Mouse (Mus musculus) hindbrain, embryonic 15.5 days (tissue): Measurements from ENCODE around the gene Atp8b2. TPM values are rescaled to one million over a fixed set of nuclear protein-coding genes. Genes with fewer than 3 reads are reported as not detected.

Experiments
- ATAC-seq: fragments of 200-750 bp; cut with Nextera tagmentation; 2 replicates; pipeline ENCODE4 v1.8.0; 2017; ENCODE audit warnings: low read depth, moderate number of reproducible peaks, moderate TSS enrichment; ENCODE audit not compliant: low FRiP score
- H3K27ac ChIP-seq: fragments of 300-500 bp; sonication (generic); replicated peaks from 2 replicates; pipeline ENCODE4 v1.5.1; 2015; ENCODE audit warnings: mild to moderate bottlenecking, inconsistent platforms
- H3K27me3 ChIP-seq: fragments of 300-500 bp; sonication (generic); 2 replicates; pipeline ENCODE4 v1.6.1; 2015; ENCODE audit warnings: control low read depth, inconsistent platforms
- H3K36me3 ChIP-seq: fragments of 300-500 bp; sonication (generic); 2 replicates; pipeline ENCODE4 v1.6.1; 2015; ENCODE audit warnings: control low read depth, inconsistent platforms
- H3K4me1 ChIP-seq: fragments of 300-500 bp; sonication (generic); replicated peaks from 2 replicates; pipeline ENCODE4 v1.6.1; 2015; ENCODE audit warnings: control low read depth, inconsistent platforms
- H3K4me2 ChIP-seq: fragments of 300-500 bp; sonication (generic); 2 replicates; pipeline ENCODE4 v1.6.1; 2015; ENCODE audit warnings: moderate library complexity, mild to moderate bottlenecking, inconsistent platforms
- H3K4me3 ChIP-seq: fragments of 300-500 bp; sonication (generic); 2 replicates; pipeline ENCODE4 v1.5.1; 2015; ENCODE audit warnings: mild to moderate bottlenecking, inconsistent platforms
- H3K9ac ChIP-seq: fragments of 300-500 bp; sonication (generic); 2 replicates; pipeline ENCODE4 v1.6.1; 2015; ENCODE audit warnings: inconsistent platforms
- H3K9me3 ChIP-seq: fragments of 300-500 bp; sonication (generic); 2 replicates; pipeline ENCODE4 v1.6.1; 2016; ENCODE audit warnings: control low read depth, inconsistent platforms
- WGBS: fragments of 180-500 bp; shearing (Covaris S2); methylation state at CpG from one replicate; pipeline ENCODE4 v1.1.7; 2015; 5-methylcytosine and 5-hydroxymethylcytosine counted together
- polyA plus RNA-seq: library from polyadenylated mRNA; unstranded; fragments of >200 nt; fragmentation: Nextera tagmentation; extraction: Ambion mirVana; gene quantifications from 2 replicates; pipeline ENCODE4 v1.2.1, GENCODE M21; 2015

Atp8b2 gene
- polyA plus RNA-seq, 1 experiment from 2014 or later = 14.0 TPM

GRCm38 (mm10) chr3:89914700-89915099 is 48.6 kb downstream of the Atp8b2 start:
- Histone ChIP-seq H3K27me3 (peaks cover 23% of the 10 kb centered on the region), H3K4me3 (no peak overlapping the region), H3K27ac (no peak overlapping the region), H3K9ac (no peak overlapping the region), H3K36me3 (no peaks in the 10 kb centered on the region), H3K4me2 (no peak overlapping the region), H3K4me1 (peaks cover 13% of the 10 kb centered on the region; the same call in 1 of the 2 replicates), H3K9me3 (no peaks in the 10 kb centered on the region)
- WGBS = 88% methylated on average over 4 of the region's 4 CpGs
- ATAC-seq = no peak

GRCm38 (mm10) chr3:89912543-89913391 is 50.5 kb downstream of the Atp8b2 start, which contains the start of gene Il6ra:
Il6ra (minus strand) TSS chr3:89913196.
- Histone ChIP-seq H3K4me3 (peak within 1 kb of the TSS; percentile 48), H3K36me3 (no peaks in the 10 kb centered on the region), H3K9me3 (no peaks in the 10 kb centered on the region), H3K4me2 (peak within 1 kb of the TSS; percentile 91), H3K27ac (no peak within 1 kb of the TSS; the same call in 1 of the 2 replicates), H3K4me1 (peaks cover 13% of the 10 kb centered on the region; the same call in 1 of the 2 replicates), H3K27me3 (peaks cover 23% of the 10 kb centered on the region), H3K9ac (peak within 1 kb of the TSS; percentile 36)
- WGBS = 1% methylated on average over 75 of the region's 75 CpGs
- ATAC-seq = peak; percentile 85

DNA sequence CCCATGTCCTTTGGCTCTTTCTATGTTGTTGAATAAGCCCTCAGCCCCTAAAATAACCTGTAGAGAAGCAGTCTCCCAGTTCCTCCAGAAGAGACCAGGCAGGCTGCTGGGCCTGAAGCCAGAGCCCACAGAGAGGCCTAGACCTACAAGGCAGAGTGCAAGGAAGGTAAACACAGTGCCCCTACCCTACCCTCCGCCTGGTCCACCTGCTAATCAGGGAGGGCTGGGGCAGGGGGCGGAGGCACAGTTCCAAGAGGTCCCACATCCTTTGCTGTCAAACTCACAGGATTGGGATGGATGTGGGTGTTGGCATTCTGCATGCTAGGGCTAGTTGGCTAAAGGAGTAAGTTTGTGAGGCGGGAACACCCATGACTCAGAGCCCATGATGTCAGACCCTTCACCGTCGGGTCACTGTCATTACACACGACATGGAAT is 51.2 kb downstream of the Atp8b2 start:
- Histone ChIP-seq H3K9me3 (no peaks in the 10 kb centered on the region), H3K27me3 (peaks cover 23% of the 10 kb centered on the region), H3K27ac (no peak overlapping the region), H3K4me2 (peak overlapping the region; percentile 91), H3K4me1 (peaks cover 13% of the 10 kb centered on the region; the same call in 1 of the 2 replicates), H3K4me3 (peak overlapping the region; percentile 48; the same call in 1 of the 2 replicates), H3K9ac (0 out of 2 replicates have a peak overlapping the region, but pooled peaks have one; percentile 6), H3K36me3 (no peaks in the 10 kb centered on the region)
- 45% methylated on average over 6 of the region's 6 CpGs for WGBS
- ATAC-seq = 0 out of 2 replicates have a peak, but pooled peaks have one; percentile 21

DNA sequence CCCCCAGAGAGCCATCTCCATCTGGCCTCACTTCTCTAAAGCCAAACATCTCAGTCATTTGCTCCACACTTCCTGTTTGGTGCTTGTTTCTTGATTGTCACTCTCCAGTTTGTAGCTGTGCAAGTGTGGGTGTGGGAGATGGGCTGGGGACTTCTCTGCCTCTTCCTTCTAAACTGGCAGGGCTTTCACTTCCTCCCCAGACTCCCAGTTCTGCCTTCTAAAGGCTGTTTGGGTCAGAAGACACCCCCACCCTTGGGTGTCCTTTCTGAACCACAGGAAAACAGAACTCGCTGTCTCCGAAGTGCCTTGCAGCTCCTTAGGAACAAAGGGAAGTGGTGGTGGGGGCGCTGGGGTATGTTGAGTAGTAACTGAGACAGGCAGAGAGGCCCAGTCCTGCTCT is 52.1 kb downstream of the Atp8b2 start:
- peaks cover 13% of the 10 kb centered on the region; the same call in 1 of the 2 replicates for H3K4me1 ChIP-seq
- peaks cover 23% of the 10 kb centered on the region for H3K27me3 ChIP-seq
- no peak overlapping the region for H3K4me3 ChIP-seq
- no peaks in the 10 kb centered on the region for H3K9me3 ChIP-seq
- H3K9ac ChIP-seq = no peak overlapping the region
- H3K27ac ChIP-seq = no peak overlapping the region
- no peak for ATAC-seq
- H3K36me3 ChIP-seq = no peaks in the 10 kb centered on the region
- WGBS = 85% methylated on average over 3 of the region's 3 CpGs
- no peak overlapping the region for H3K4me2 ChIP-seq

DNA sequence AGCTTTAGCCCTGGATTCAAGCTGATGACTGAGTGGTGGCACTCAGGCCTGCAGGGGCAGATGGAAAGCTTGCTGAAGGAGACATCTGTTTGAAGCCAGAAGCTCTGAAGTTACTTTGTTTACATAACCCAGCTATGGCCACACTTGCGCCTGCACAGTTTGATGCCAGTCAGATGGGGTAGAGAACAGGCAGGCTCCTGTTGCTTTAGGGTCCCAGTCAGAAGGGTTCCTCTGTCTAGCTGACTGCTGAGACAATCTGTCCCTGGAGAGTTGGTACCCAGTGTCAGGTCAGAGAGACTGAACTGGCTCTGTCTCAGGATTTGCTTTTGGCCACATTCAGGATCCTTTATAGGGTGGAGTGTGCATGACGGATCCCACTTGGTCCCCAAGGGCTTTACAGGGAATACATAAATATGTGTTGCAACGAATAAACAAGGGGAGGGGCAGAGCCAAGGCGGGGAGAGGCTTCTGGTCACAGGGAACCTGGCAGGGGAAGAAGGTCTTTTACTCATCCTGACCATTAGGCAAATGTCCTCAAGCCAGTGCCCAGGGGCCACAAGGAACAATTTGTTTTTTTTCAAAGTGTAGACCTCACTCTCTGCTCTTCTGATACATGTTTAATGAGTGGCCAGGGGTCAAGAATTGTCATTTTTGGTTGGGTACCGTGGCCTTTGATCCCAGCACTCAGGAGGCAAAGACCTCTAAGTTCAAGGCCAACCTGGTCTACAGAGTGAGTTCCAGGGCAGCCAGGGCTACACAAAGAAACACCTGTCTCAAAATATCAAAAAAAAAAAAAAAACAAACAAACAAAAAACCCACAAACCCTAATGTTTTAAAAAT is 53.4 kb downstream of the Atp8b2 start:
- no peak overlapping the region for H3K4me2 ChIP-seq
- ATAC-seq = no peak
- WGBS = 60% methylated on average over 5 of the region's 5 CpGs
- H3K9me3 ChIP-seq = no peaks in the 10 kb centered on the region
- no peaks in the 10 kb centered on the region for H3K36me3 ChIP-seq
- no peak overlapping the region for H3K27ac ChIP-seq
- peaks cover 23% of the 10 kb centered on the region for H3K27me3 ChIP-seq
- H3K9ac ChIP-seq = no peak overlapping the region
- H3K4me3 ChIP-seq = no peak overlapping the region
- peaks cover 13% of the 10 kb centered on the region; the same call in 1 of the 2 replicates for H3K4me1 ChIP-seq

- Histone ChIP-seq H3K4me2 (no peak overlapping the region), H3K4me3 (no peak overlapping the region), H3K9me3 (no peaks in the 10 kb centered on the region), H3K36me3 (no peaks in the 10 kb centered on the region), H3K27me3 (peaks cover 13% of the 10 kb centered on the region), H3K27ac (no peak overlapping the region), H3K9ac (no peak overlapping the region), H3K4me1 (peaks cover 12% of the 10 kb centered on the region; the same call in 1 of the 2 replicates)
- ATAC-seq = no peak
- 86% methylated on average over 6 of the region's 6 CpGs for WGBS
These were observed 54.5 kb downstream of the Atp8b2 start for GRCm38 (mm10) chr3:89908836-89909235.

DNA sequence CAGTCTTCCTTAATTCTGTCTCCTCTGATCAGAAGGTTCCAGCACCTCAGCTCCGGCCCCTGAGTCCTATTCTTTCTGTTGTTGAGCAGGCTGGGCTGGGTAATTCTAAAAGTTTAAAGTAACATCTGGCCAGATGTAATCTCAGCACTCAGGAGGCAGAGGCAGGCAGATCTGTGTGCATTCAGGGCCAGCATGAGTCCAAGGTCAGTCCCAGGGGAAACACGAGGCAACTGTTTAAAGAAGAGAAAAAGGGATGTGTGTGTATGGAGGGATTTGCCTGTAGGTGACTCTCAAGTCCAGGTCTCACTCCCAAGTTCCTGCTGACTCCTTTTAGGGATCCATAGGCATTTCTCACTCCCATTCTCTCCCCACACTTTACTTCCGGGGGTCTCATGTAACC is 55.5 kb downstream of the Atp8b2 start:
- H3K27ac ChIP-seq = no peak overlapping the region
- no peak for ATAC-seq
- WGBS = 91% methylated on average over 3 of the region's 3 CpGs

GRCm38 (mm10) chr3:89899511-89899908 is 63.8 kb downstream of the Atp8b2 start:
- H3K9me3 ChIP-seq = no peaks in the 10 kb centered on the region
- 73% methylated on average over 8 of the region's 8 CpGs for WGBS

More for the DNA sequence above, 55.5 kb downstream of the Atp8b2 start:
- H3K4me3 ChIP-seq = no peak overlapping the region
- H3K36me3 ChIP-seq = no peaks in the 10 kb centered on the region
- no peaks in the 10 kb centered on the region for H3K9me3 ChIP-seq
- no peak overlapping the region for H3K9ac ChIP-seq
- H3K27me3 ChIP-seq = peaks cover 11% of the 10 kb centered on the region
- no peak overlapping the region for H3K4me2 ChIP-seq
- H3K4me1 ChIP-seq = peaks cover 4% of the 10 kb centered on the region; the same call in 1 of the 2 replicates

DNA sequence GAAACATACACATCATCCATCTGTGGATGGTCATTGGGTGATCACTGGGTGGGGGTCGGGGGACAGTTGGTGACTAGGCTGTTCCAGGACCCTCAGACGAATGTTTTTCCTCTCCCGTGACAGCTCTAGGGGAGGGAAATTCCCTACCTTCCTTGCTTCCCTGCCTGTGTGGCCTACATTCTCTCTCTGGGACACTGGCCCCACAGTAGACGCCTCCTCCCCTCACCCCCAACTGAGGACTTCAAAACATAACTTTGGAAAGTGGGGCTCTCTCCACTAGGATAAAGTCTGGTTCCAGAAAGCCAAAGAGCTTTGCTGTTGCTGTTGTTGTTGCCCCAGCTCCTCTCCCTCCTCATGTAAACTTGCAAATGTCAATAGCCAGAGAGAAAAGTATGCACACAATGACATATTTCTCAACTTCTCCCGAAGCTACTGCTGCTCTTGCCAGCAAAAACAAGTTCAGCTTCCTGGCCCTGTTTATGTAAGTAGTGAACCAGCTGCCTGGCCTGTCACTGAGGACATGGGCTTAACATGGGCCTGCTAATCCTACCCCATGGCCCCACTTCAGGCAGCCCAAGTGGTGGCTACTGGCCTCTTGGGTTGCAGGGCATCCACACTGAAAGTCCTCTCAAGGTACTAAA is 64.3 kb downstream of the Atp8b2 start:
- ATAC-seq = no peak
- no peak overlapping the region for H3K9ac ChIP-seq
- H3K27ac ChIP-seq = no peak overlapping the region
- no peaks in the 10 kb centered on the region for H3K9me3 ChIP-seq
- H3K36me3 ChIP-seq = no peaks in the 10 kb centered on the region
- H3K27me3 ChIP-seq = no peaks in the 10 kb centered on the region
- no peak overlapping the region for H3K4me3 ChIP-seq
- no peak overlapping the region for H3K4me2 ChIP-seq
- no peaks in the 10 kb centered on the region for H3K4me1 ChIP-seq
- 80% methylated on average over 5 of the region's 5 CpGs for WGBS

More at GRCm38 (mm10) chr3:89899511-89899908, 63.8 kb downstream of the Atp8b2 start:
- no peak for ATAC-seq
- no peak overlapping the region for H3K9ac ChIP-seq
- H3K4me2 ChIP-seq = no peak overlapping the region
- no peaks in the 10 kb centered on the region for H3K27me3 ChIP-seq
- no peak overlapping the region for H3K27ac ChIP-seq
- no peaks in the 10 kb centered on the region for H3K4me1 ChIP-seq
- no peak overlapping the region for H3K4me3 ChIP-seq
- no peaks in the 10 kb centered on the region for H3K36me3 ChIP-seq

- H3K27ac ChIP-seq = no peak overlapping the region
- H3K9me3 ChIP-seq = no peaks in the 10 kb centered on the region
- no peak overlapping the region for H3K4me3 ChIP-seq
- H3K4me2 ChIP-seq = no peak overlapping the region
- H3K4me1 ChIP-seq = no peaks in the 10 kb centered on the region
- no peaks in the 10 kb centered on the region for H3K36me3 ChIP-seq
- WGBS = 69% methylated on average over 10 of the region's 10 CpGs
- H3K9ac ChIP-seq = no peak overlapping the region
- no peaks in the 10 kb centered on the region for H3K27me3 ChIP-seq
- no peak for ATAC-seq
These were observed 65.3 kb downstream of the Atp8b2 start for GRCm38 (mm10) chr3:89898011-89898410.

DNA sequence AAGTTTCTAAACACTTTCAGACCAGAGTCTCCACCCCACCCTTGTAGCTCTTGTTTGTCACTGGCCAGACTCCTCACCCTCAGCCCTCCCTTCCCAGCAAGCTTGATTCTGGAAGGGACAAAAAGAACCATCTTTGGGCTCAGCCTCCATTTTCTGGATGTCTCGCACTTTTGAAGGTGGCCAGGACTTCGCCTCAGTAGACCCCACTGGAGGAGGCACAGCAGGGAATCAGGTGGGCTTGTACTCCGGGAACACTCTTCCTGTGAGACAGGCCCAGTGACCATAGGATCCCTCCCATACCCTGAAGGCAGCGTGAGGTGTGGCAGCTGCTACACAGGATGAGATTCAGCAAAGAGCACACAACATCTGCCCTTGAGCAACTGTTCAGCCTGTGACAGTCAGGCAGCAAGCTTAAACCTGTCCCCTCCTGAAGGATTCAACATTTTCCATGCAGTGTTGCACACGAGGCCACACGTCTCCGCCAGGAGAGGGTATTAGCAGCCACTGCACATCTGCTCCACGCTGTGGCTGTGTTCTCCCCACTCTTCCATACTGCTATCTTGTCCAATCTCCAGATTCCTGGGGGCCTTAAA is 66.0 kb downstream of the Atp8b2 start:
- H3K4me3 ChIP-seq = no peak overlapping the region
- WGBS = 55% methylated on average over 8 of the region's 8 CpGs
- no peak overlapping the region for H3K9ac ChIP-seq
- no peaks in the 10 kb centered on the region for H3K9me3 ChIP-seq
- peak; percentile 72; the same call in 1 of the 2 replicates for ATAC-seq
- H3K4me1 ChIP-seq = no peaks in the 10 kb centered on the region
- H3K4me2 ChIP-seq = no peak overlapping the region
- H3K27ac ChIP-seq = no peak overlapping the region
- H3K27me3 ChIP-seq = no peaks in the 10 kb centered on the region
- no peaks in the 10 kb centered on the region for H3K36me3 ChIP-seq
